Mouse (Mus musculus) embryo, embryonic 11.5 days (tissue): ENCODE measurements around the gene Nkain4.

ENCODE experiments used
- DNase-seq: peaks from one replicate; pipeline ENCODE4 v3.0.0-alpha.2; 2012; ENCODE audit warnings: low read depth, low spot score

Nkain4 gene

GRCm38 (mm10) chr2:180952731-180953171, 1.7 kb downstream of the Nkain4 start:
- DNase-seq: peak; percentile 19

GRCm38 (mm10) chr2:180949947-180950346, 4.6 kb downstream of the Nkain4 start:
- no peak for DNase-seq

- no peak for DNase-seq
These were observed 12.6 kb downstream of the Nkain4 start for GRCm38 (mm10) chr2:180941869-180942268.

- no peak for DNase-seq
These were observed 14.3 kb downstream of the Nkain4 start for GRCm38 (mm10) chr2:180940187-180940586.

- DNase-seq: no peak
These were observed 22.1 kb downstream of the Nkain4 start for GRCm38 (mm10) chr2:180932418-180932817.

- DNase-seq: no peak
These were observed 25.8 kb downstream of the Nkain4 start, which contains the start of gene Birc7 for GRCm38 (mm10) chr2:180928723-180929122. Gene Birc7, plus strand, starts transcription at chr2:180929023.

- peak; percentile 62 for DNase-seq
These were observed 29.3 kb downstream of the Nkain4 start for GRCm38 (mm10) chr2:180925176-180925575.

GRCm38 (mm10) chr2:180922739-180923138, 31.8 kb downstream of the Nkain4 start:
- no peak for DNase-seq

GRCm38 (mm10) chr2:180920810-180921400, 33.6 kb downstream of the Nkain4 start, which contains the start of gene Ythdf1:
Gene Ythdf1, minus strand, starts transcription at chr2:180920949.
- DNase-seq: peak; percentile 96

GRCm38 (mm10) chr2:180919913-180920809, 34.3 kb downstream of the Nkain4 start:
- no peak for DNase-seq

- no peak for DNase-seq
These were observed 38.5 kb downstream of the Nkain4 start for GRCm38 (mm10) chr2:180915886-180916433.

GRCm38 (mm10) chr2:180910928-180911327, 43.6 kb downstream of the Nkain4 start:
- no peak for DNase-seq

- DNase-seq: no peak
These were observed 48.8 kb downstream of the Nkain4 start for GRCm38 (mm10) chr2:180905556-180906221.

GRCm38 (mm10) chr2:180904435-180905208, 49.9 kb downstream of the Nkain4 start:
- DNase-seq: no peak

GRCm38 (mm10) chr2:180902086-180902485, 52.4 kb downstream of the Nkain4 start:
- no peak for DNase-seq

- no peak for DNase-seq
These were observed 56.6 kb downstream of the Nkain4 start for GRCm38 (mm10) chr2:180897857-180898256.

- DNase-seq: no peak
These were observed 57.5 kb downstream of the Nkain4 start for GRCm38 (mm10) chr2:180896819-180897625.

- no peak for DNase-seq
These were observed 58.5 kb downstream of the Nkain4 start for GRCm38 (mm10) chr2:180895837-180896525.

- no peak for DNase-seq
These were observed 59.2 kb downstream of the Nkain4 start for GRCm38 (mm10) chr2:180895321-180895720.

- DNase-seq: peak; percentile 77
These were observed 59.8 kb downstream of the Nkain4 start for GRCm38 (mm10) chr2:180894734-180895133.
